Mouse (Mus musculus) embryonic facial prominence, embryonic 12.5 days (tissue): Measurements from ENCODE around the gene Kat6b. TPM values are rescaled to one million over a fixed set of nuclear protein-coding genes. Genes with fewer than 3 reads are reported as not detected.
A peak's percentile ranks its signal among the peaks of the same experiment; 100 is the strongest.

Source experiments
- ATAC-seq: fragments of 200-750 bp; cut with Nextera tagmentation; 2 replicates; pipeline ENCODE4 v1.8.0; 2017; ENCODE audit not compliant: insufficient number of reproducible peaks, insufficient read depth, low FRiP score, low TSS enrichment
- H3K27ac ChIP-seq: fragments of 300-500 bp; sonication (generic); 2 replicates; pipeline ENCODE4 v1.5.1; 2016; ENCODE audit warnings: mild to moderate bottlenecking
- H3K27me3 ChIP-seq: fragments of 300-500 bp; sonication (generic); 2 replicates; pipeline ENCODE4 v1.6.1; 2016; ENCODE audit warnings: mild to moderate bottlenecking, moderate library complexity
- H3K36me3 ChIP-seq: fragments of 300-500 bp; sonication (generic); 2 replicates; pipeline ENCODE4 v1.6.1; 2016; ENCODE audit warnings: mild to moderate bottlenecking
- H3K4me1 ChIP-seq: fragments of 300-500 bp; sonication (generic); 2 replicates; pipeline ENCODE4 v1.6.1; 2016
- H3K4me2 ChIP-seq: fragments of 300-500 bp; sonication (generic); replicated peaks from 2 replicates; pipeline ENCODE4 v1.6.1; 2016; ENCODE audit warnings: mild to moderate bottlenecking, moderate library complexity
- H3K4me3 ChIP-seq: fragments of 300-500 bp; sonication (generic); 2 replicates; pipeline ENCODE4 v1.5.1; 2016; ENCODE audit warnings: mild to moderate bottlenecking
- H3K9ac ChIP-seq: fragments of 300-500 bp; sonication (generic); 2 replicates; pipeline ENCODE4 v1.6.1; 2016; ENCODE audit warnings: mild to moderate bottlenecking, moderate library complexity
- H3K9me3 ChIP-seq: fragments of 300-500 bp; sonication (generic); 2 replicates; pipeline ENCODE4 v1.6.1; 2016; ENCODE audit warnings: mild to moderate bottlenecking, moderate library complexity
- WGBS: fragments of 180-500 bp; shearing (Covaris S2); methylation state at CpG from one replicate; pipeline ENCODE4 v1.1.7; 2016; 5-methylcytosine and 5-hydroxymethylcytosine counted together
- polyA plus RNA-seq: library from polyadenylated mRNA; unstranded; fragments of >200 nt; fragmentation: Nextera tagmentation; extraction: Ambion mirVana; gene quantifications from 2 replicates; pipeline ENCODE4 v1.2.1, GENCODE M21; 2016

Kat6b gene
- polyA plus RNA-seq, result 28.6 and 31.1 TPM in 2 replicates

GRCm38 (mm10) chr14:21481231-21481630 lies at the start of gene Kat6b:
Gene Kat6b, plus strand, starts transcription at chr14:21481434.
- Histone ChIP-seq H3K4me1 (no peaks in the 10 kb centered on the region), H3K9me3 (no peaks in the 10 kb centered on the region), H3K36me3 (no peaks in the 10 kb centered on the region), H3K27ac (no peak within 1 kb of the TSS), H3K4me2 (no peak within 1 kb of the TSS), H3K27me3 (no peaks in the 10 kb centered on the region), H3K9ac (no peak within 1 kb of the TSS), H3K4me3 (no peak within 1 kb of the TSS)
- no peak for ATAC-seq
- 88% methylated on average over 7 of the region's 7 CpGs for WGBS

- no peaks in the 10 kb centered on the region for H3K9me3 ChIP-seq
- ATAC-seq, result no peak
- H3K4me1 ChIP-seq, result peaks cover 7% of the 10 kb centered on the region; the same call in 1 of the 2 replicates
- no peaks in the 10 kb centered on the region for H3K27me3 ChIP-seq
- 77% methylated on average over 4 of the region's 4 CpGs for WGBS
- H3K9ac ChIP-seq, result no peak overlapping the region
- H3K27ac ChIP-seq, result no peak overlapping the region
- H3K36me3 ChIP-seq, result no peaks in the 10 kb centered on the region
- H3K4me3 ChIP-seq, result no peak overlapping the region
- H3K4me2 ChIP-seq, result no peak overlapping the region
Observed at GRCm38 (mm10) chr14:21433415-21433814, 47.8 kb upstream of the Kat6b start.

- 0 out of 2 replicates have a peak overlapping the region, but pooled peaks have one; percentile 41 for H3K27ac ChIP-seq
- H3K4me1 ChIP-seq, result peaks cover 7% of the 10 kb centered on the region; the same call in 1 of the 2 replicates
- H3K9me3 ChIP-seq, result no peaks in the 10 kb centered on the region
- H3K36me3 ChIP-seq, result no peaks in the 10 kb centered on the region
- H3K4me3 ChIP-seq, result no peak overlapping the region
- 38% methylated on average over 5 of the region's 5 CpGs for WGBS
- no peaks in the 10 kb centered on the region for H3K27me3 ChIP-seq
- ATAC-seq, result no peak
- no peak overlapping the region for H3K9ac ChIP-seq
- H3K4me2 ChIP-seq, result no peak overlapping the region
Observed at GRCm38 (mm10) chr14:21433995-21434394, 47.2 kb upstream of the Kat6b start.

GRCm38 (mm10) chr14:21434686-21435085 lies 46.5 kb upstream of the Kat6b start:
- H3K4me1 ChIP-seq, result peaks cover 10% of the 10 kb centered on the region
- H3K4me3 ChIP-seq, result no peak overlapping the region
- ATAC-seq, result no peak
- 42% methylated on average over 9 of the region's 9 CpGs for WGBS
- H3K36me3 ChIP-seq, result no peaks in the 10 kb centered on the region
- no peaks in the 10 kb centered on the region for H3K9me3 ChIP-seq
- no peak overlapping the region for H3K9ac ChIP-seq
- no peaks in the 10 kb centered on the region for H3K27me3 ChIP-seq
- H3K4me2 ChIP-seq, result no peak overlapping the region
- H3K27ac ChIP-seq, result peak overlapping the region; percentile 66

- Histone ChIP-seq H3K4me3 (no peak overlapping the region), H3K9ac (no peak overlapping the region), H3K36me3 (no peaks in the 10 kb centered on the region), H3K27ac (no peak overlapping the region), H3K27me3 (no peaks in the 10 kb centered on the region), H3K9me3 (no peaks in the 10 kb centered on the region), H3K4me1 (peaks cover 38% of the 10 kb centered on the region), H3K4me2 (no peak overlapping the region)
- 22% methylated on average over 4 of the region's 4 CpGs for WGBS
- ATAC-seq, result peak; percentile 48; the same call in 1 of the 2 replicates
Observed at GRCm38 (mm10) chr14:21439785-21440184, 41.4 kb upstream of the Kat6b start.

- 75% methylated on average over 2 of the region's 2 CpGs for WGBS
- H3K9ac ChIP-seq, result no peak overlapping the region
- no peak overlapping the region for H3K4me3 ChIP-seq
- ATAC-seq, result no peak
- peak overlapping the region; percentile 67; the same call in 1 of the 2 replicates for H3K27ac ChIP-seq
- no peaks in the 10 kb centered on the region for H3K27me3 ChIP-seq
- peaks cover 34% of the 10 kb centered on the region for H3K4me1 ChIP-seq
- H3K36me3 ChIP-seq, result no peaks in the 10 kb centered on the region
- no peaks in the 10 kb centered on the region for H3K9me3 ChIP-seq
- H3K4me2 ChIP-seq, result no peak overlapping the region
Observed at GRCm38 (mm10) chr14:21440526-21440925, 40.7 kb upstream of the Kat6b start.

GRCm38 (mm10) chr14:21441772-21442533 lies 39.3 kb upstream of the Kat6b start:
- peak overlapping the region; percentile 70 for H3K27ac ChIP-seq
- ATAC-seq, result no peak
- 35% methylated on average over 10 of the region's 10 CpGs for WGBS

GRCm38 (mm10) chr14:21452581-21452980 lies 28.7 kb upstream of the Kat6b start:
- Histone ChIP-seq H3K9ac (no peak overlapping the region), H3K9me3 (no peaks in the 10 kb centered on the region), H3K4me2 (no peak overlapping the region), H3K36me3 (no peaks in the 10 kb centered on the region), H3K4me3 (no peak overlapping the region), H3K4me1 (peaks cover 5% of the 10 kb centered on the region; the same call in 1 of the 2 replicates), H3K27me3 (no peaks in the 10 kb centered on the region), H3K27ac (no peak overlapping the region)
- ATAC-seq, result no peak
- WGBS, result 78% methylated on average over 4 of the region's 4 CpGs

More at GRCm38 (mm10) chr14:21441772-21442533, 39.3 kb upstream of the Kat6b start:
- Histone ChIP-seq H3K9ac (no peak overlapping the region), H3K9me3 (no peaks in the 10 kb centered on the region), H3K36me3 (no peaks in the 10 kb centered on the region), H3K27me3 (no peaks in the 10 kb centered on the region), H3K4me2 (no peak overlapping the region), H3K4me3 (no peak overlapping the region), H3K4me1 (peaks cover 34% of the 10 kb centered on the region)

GRCm38 (mm10) chr14:21453896-21454295 lies 27.3 kb upstream of the Kat6b start:
- 82% methylated on average over 2 of the region's 2 CpGs for WGBS
- Histone ChIP-seq H3K4me2 (no peak overlapping the region), H3K9me3 (no peaks in the 10 kb centered on the region), H3K27me3 (no peaks in the 10 kb centered on the region), H3K9ac (no peak overlapping the region), H3K36me3 (no peaks in the 10 kb centered on the region), H3K4me1 (peaks cover 5% of the 10 kb centered on the region; the same call in 1 of the 2 replicates), H3K27ac (no peak overlapping the region), H3K4me3 (no peak overlapping the region)
- ATAC-seq, result no peak

GRCm38 (mm10) chr14:21455654-21456350 lies 25.4 kb upstream of the Kat6b start:
- H3K27ac ChIP-seq, result no peak overlapping the region
- H3K36me3 ChIP-seq, result no peaks in the 10 kb centered on the region
- no peaks in the 10 kb centered on the region for H3K9me3 ChIP-seq
- no peak overlapping the region for H3K4me3 ChIP-seq
- peaks cover 3% of the 10 kb centered on the region; the same call in 1 of the 2 replicates for H3K4me1 ChIP-seq
- no peak overlapping the region for H3K9ac ChIP-seq
- H3K4me2 ChIP-seq, result no peak overlapping the region
- no peak for ATAC-seq
- WGBS, result 90% methylated on average over 7 of the region's 7 CpGs
- no peaks in the 10 kb centered on the region for H3K27me3 ChIP-seq

GRCm38 (mm10) chr14:21456526-21456925 lies 24.7 kb upstream of the Kat6b start:
- Histone ChIP-seq H3K9ac (no peak overlapping the region), H3K4me1 (no peaks in the 10 kb centered on the region), H3K4me3 (no peak overlapping the region), H3K36me3 (no peaks in the 10 kb centered on the region), H3K27ac (no peak overlapping the region), H3K9me3 (no peaks in the 10 kb centered on the region), H3K27me3 (no peaks in the 10 kb centered on the region), H3K4me2 (no peak overlapping the region)
- ATAC-seq, result no peak

GRCm38 (mm10) chr14:21457876-21458275 lies 23.4 kb upstream of the Kat6b start:
- no peak overlapping the region for H3K4me3 ChIP-seq
- no peak overlapping the region for H3K9ac ChIP-seq
- no peaks in the 10 kb centered on the region for H3K27me3 ChIP-seq
- no peaks in the 10 kb centered on the region for H3K4me1 ChIP-seq
- ATAC-seq, result no peak
- 87% methylated on average over 5 of the region's 5 CpGs for WGBS
- no peak overlapping the region for H3K27ac ChIP-seq
- H3K4me2 ChIP-seq, result no peak overlapping the region
- no peaks in the 10 kb centered on the region for H3K36me3 ChIP-seq
- no peaks in the 10 kb centered on the region for H3K9me3 ChIP-seq
